Mouse (Mus musculus) liver, embryonic 15.5 days (tissue): ENCODE results near the gene Emb. TPM values are rescaled to one million over a fixed set of nuclear protein-coding genes. Genes with fewer than 3 reads are reported as not detected.

Source experiments
- ATAC-seq: fragments of 200-750 bp; cut with Nextera tagmentation; 2 replicates; pipeline ENCODE4 v1.8.0; 2017; ENCODE audit warnings: moderate number of reproducible peaks, mild to moderate bottlenecking, moderate library complexity; ENCODE audit not compliant: insufficient read depth
- H3K27ac ChIP-seq: fragments of 300-500 bp; sonication (generic); replicated peaks from 2 replicates; pipeline ENCODE4 v1.5.1; 2015; ENCODE audit warnings: mild to moderate bottlenecking, inconsistent platforms
- H3K27me3 ChIP-seq: fragments of 300-500 bp; sonication (generic); 2 replicates; pipeline ENCODE4 v1.6.1; 2015; ENCODE audit warnings: mild to moderate bottlenecking, inconsistent platforms
- H3K36me3 ChIP-seq: fragments of 300-500 bp; sonication (generic); replicated peaks from 2 replicates; pipeline ENCODE4 v1.6.1; 2015; ENCODE audit warnings: moderate library complexity, mild to moderate bottlenecking, inconsistent platforms
- H3K4me1 ChIP-seq: fragments of 300-500 bp; sonication (generic); replicated peaks from 2 replicates; pipeline ENCODE4 v1.6.1; 2015; ENCODE audit warnings: inconsistent platforms
- H3K4me2 ChIP-seq: fragments of 300-500 bp; sonication (generic); 2 replicates; pipeline ENCODE4 v1.6.1; 2015; ENCODE audit warnings: moderate library complexity, mild to moderate bottlenecking, inconsistent platforms
- H3K4me3 ChIP-seq: fragments of 300-500 bp; sonication (generic); replicated peaks from 2 replicates; pipeline ENCODE4 v1.5.1; 2015; ENCODE audit warnings: mild to moderate bottlenecking, inconsistent platforms
- H3K9ac ChIP-seq: fragments of 300-500 bp; sonication (generic); 2 replicates; pipeline ENCODE4 v1.6.1; 2015; ENCODE audit warnings: moderate library complexity, mild to moderate bottlenecking, inconsistent platforms
- H3K9me3 ChIP-seq: fragments of 300-500 bp; sonication (generic); replicated peaks from 2 replicates; pipeline ENCODE4 v1.6.1; 2016; ENCODE audit warnings: inconsistent platforms
- WGBS: fragments of 180-500 bp; shearing (Covaris S2); methylation state at CpG from one replicate; pipeline ENCODE4 v1.1.7; 2015; ENCODE audit warnings: mixed read lengths; ENCODE audit not compliant: insufficient replicate concordance; 5-methylcytosine and 5-hydroxymethylcytosine counted together
- polyA plus RNA-seq: library from polyadenylated mRNA; unstranded; fragments of >200 nt; fragmentation: Nextera tagmentation; extraction: Ambion mirVana; gene quantifications from 2 replicates; pipeline ENCODE4 v1.2.1, GENCODE M21; 2015

Gene Emb
- polyA plus RNA-seq, 1 experiment from 2014 or later, result 20.4 TPM

DNA sequence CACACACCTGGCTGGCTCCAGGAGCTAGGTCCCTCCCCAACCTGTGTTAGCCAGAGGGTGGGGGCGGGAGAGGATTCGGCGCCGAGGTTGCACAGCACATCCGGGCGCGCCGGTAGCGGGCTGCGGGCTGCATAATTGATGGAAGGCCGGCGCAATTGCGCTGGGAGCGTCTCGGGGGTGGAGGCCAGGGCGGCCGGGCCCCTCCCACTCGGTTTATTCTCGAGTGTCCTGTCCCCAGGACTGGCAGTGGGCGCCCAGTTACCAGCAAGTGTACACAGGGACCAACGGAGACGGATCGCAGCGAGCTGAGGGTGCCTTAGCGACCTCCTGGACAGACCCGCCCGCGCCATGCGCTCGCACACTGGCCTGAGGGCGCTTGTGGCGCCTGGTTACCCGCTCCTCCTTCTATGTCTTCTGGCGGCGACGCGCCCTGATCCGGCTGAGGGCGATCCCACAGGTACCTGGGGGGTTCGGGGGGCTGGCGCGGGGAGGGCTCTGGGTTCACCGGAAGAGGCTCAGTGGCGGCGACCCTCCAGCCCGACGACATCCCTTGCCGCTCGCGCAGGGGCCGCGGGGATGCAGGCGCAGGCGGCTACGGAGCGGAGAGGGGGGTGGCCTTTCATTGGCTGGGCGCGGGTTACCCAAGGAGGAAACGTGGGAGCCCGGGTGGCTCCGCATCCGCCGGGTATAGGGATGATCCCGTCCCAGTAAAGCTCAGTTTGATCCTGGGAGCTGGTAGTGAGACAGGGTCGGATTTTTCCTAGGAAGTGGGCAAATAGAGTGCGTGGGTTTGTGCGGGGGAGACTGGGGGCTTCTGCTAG lies 12.4 kb downstream of the Emb start, which contains the start of gene Gm17509:
Gene Gm17509, minus strand, starts transcription at position 575 of the 821 bp plus-strand sequence.
- Histone ChIP-seq H3K27me3 (peaks cover 40% of the 10 kb centered on the region), H3K4me2 (peak within 1 kb of the TSS; percentile 61), H3K4me3 (peak within 1 kb of the TSS; percentile 56), H3K9me3 (no peaks in the 10 kb centered on the region), H3K27ac (peak within 1 kb of the TSS; percentile 38), H3K9ac (no peak within 1 kb of the TSS), H3K4me1 (peaks cover 8% of the 10 kb centered on the region; the same call in 1 of the 2 replicates), H3K36me3 (no peaks in the 10 kb centered on the region)
- WGBS, result under 1% methylated on average over 65 of the region's 67 CpGs
- ATAC-seq, result peak; percentile 60

DNA sequence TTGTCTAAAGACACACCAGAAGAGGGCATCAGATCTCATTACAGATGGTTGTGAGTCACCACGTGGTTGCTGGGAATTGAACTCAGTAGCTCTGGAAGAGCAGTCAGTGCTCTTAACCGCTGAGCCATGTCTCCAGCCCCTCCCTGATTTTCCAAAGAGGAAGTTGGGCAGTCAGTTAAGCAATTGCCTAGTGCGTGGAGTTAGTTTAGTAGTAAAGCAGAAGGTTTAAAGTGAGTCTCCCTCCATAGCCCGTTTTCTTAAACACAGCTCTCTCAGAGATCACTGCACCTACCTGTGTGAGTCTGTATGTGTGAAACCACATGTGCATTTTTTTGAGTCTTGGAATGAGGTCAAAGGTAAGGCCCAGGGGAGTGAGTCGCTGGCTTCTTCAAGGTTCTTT lies 14.8 kb downstream of the Emb start:
- Histone ChIP-seq H3K4me2 (no peak overlapping the region), H3K27me3 (peaks cover 40% of the 10 kb centered on the region), H3K9me3 (no peaks in the 10 kb centered on the region), H3K36me3 (no peaks in the 10 kb centered on the region), H3K4me3 (no peak overlapping the region), H3K4me1 (0 out of 2 replicates have a peak, but pooled peaks cover 4% of the 10 kb centered on the region), H3K27ac (no peak overlapping the region), H3K9ac (no peak overlapping the region)
- 19% methylated on average over 5 of the region's 5 CpGs for WGBS
- ATAC-seq, result no peak

DNA sequence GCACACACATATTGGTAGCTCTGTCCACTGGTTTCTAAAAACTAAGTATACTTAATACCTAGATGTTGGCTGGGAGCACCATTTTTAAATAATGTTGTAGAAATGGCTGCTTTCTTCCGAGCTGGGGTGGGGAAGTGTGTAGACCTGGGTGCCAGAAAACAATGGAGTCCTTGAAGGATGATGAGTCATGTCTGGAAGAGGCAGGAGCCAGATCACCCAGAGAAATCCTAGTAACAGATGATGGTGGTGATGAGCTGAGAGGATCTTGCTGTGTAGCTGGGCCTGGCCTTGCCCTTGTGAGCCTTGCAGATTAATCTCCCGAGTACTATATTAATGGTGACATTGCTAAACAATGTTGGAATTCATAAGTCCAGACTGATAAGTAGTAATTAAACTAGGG lies 16.6 kb downstream of the Emb start:
- Histone ChIP-seq H3K36me3 (no peaks in the 10 kb centered on the region), H3K4me3 (no peak overlapping the region), H3K9me3 (no peaks in the 10 kb centered on the region), H3K27me3 (peaks cover 28% of the 10 kb centered on the region), H3K9ac (no peak overlapping the region), H3K4me1 (0 out of 2 replicates have a peak, but pooled peaks cover 4% of the 10 kb centered on the region), H3K27ac (no peak overlapping the region), H3K4me2 (no peak overlapping the region)
- no peak for ATAC-seq
- 49% methylated on average over 2 of the region's 2 CpGs for whole genome bisulfite sequencing

DNA sequence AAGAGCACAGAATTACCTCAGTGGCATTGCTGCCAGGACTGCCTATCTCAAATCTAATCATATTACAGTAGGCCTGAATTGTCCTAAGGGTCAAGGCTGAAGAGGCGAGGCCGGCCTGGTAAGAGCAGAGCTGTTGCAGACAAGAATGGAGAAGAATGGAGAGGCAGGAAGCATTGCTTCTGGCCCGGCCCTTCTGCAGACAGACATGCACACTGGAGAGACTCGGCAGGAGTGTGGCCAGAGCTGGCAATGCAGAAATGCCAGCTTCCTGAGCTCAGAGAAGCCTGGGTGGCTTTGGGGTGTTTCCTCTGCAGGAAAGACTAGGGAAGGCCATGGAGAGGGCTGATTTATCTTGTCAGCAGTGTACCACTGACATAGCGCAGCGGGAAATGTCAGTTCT lies 17.2 kb downstream of the Emb start:
- H3K36me3 ChIP-seq, result no peaks in the 10 kb centered on the region
- H3K9me3 ChIP-seq, result no peaks in the 10 kb centered on the region
- ATAC-seq, result no peak
- WGBS, result 39% methylated on average over 6 of the region's 6 CpGs
- H3K9ac ChIP-seq, result no peak overlapping the region
- H3K27ac ChIP-seq, result no peak overlapping the region
- H3K4me1 ChIP-seq, result 0 out of 2 replicates have a peak, but pooled peaks cover 4% of the 10 kb centered on the region
- no peak overlapping the region for H3K4me3 ChIP-seq
- H3K27me3 ChIP-seq, result peaks cover 21% of the 10 kb centered on the region
- H3K4me2 ChIP-seq, result no peak overlapping the region

DNA sequence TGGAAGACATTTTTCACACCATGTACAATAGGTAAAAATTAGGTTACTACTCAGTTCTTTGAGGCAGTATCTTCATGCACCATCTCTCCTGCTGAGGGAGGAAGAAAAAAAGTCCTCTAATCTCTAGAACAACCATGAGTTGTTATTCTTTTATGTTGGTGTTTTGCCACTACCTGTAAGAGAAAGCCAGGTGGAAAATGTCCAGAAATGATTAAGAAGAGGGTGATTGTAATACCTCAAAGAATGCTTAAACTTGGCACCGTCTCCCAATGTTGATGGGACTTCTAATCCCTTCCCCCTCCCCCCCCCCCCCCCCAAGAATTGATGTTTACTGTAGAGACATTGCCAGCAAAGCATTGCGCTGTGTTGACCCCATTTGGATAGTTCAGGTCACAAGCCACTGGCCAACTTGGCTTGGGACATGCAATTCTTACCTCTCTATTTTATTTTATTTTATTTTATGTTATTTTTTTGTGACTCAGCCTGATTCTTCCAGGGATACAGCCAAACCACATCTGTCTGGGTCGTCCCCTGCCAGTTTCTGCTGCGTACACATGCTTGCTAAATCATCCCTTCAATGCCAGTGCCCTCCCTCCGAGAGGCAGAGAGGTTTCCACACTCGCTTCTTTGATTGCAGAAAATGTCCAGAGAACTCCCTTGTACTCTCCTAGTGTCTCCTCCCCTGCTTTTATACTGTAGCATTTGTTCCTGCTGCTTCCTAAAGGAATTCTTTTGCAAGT lies 22.2 kb downstream of the Emb start:
- ATAC-seq, result no peak
- Histone ChIP-seq H3K9ac (no peak overlapping the region), H3K36me3 (no peaks in the 10 kb centered on the region), H3K4me3 (no peak overlapping the region), H3K9me3 (no peaks in the 10 kb centered on the region), H3K4me2 (no peak overlapping the region), H3K27ac (no peak overlapping the region), H3K27me3 (no peaks in the 10 kb centered on the region), H3K4me1 (no peaks in the 10 kb centered on the region)
- WGBS, result 65% methylated on average over 6 of the region's 6 CpGs

DNA sequence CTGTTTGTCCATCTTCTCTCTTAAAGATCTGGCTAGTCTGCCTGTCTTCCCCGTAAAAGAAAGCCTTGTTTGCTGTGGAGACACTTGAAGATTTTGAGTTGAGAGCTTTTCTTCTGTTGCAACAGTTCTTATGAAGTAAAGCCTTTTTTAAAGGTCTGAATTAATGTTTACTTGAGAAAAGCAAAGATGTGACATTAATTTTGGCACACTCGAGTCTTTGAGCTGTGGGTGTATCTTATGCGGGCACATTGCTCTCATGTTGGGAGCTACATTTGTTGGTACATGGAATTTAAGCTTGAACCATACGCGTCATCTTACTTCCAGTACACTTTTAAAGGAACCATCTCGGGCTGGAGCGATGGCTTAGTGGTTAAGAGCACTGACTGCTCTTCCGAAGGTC lies 25.5 kb downstream of the Emb start:
- Histone ChIP-seq H3K27me3 (no peaks in the 10 kb centered on the region), H3K9me3 (no peaks in the 10 kb centered on the region), H3K4me2 (no peak overlapping the region), H3K4me3 (no peak overlapping the region), H3K36me3 (no peaks in the 10 kb centered on the region), H3K9ac (no peak overlapping the region), H3K4me1 (0 out of 2 replicates have a peak, but pooled peaks cover 1% of the 10 kb centered on the region), H3K27ac (no peak overlapping the region)
- ATAC-seq, result no peak
- 70% methylated on average over 8 of the region's 8 CpGs for WGBS

DNA sequence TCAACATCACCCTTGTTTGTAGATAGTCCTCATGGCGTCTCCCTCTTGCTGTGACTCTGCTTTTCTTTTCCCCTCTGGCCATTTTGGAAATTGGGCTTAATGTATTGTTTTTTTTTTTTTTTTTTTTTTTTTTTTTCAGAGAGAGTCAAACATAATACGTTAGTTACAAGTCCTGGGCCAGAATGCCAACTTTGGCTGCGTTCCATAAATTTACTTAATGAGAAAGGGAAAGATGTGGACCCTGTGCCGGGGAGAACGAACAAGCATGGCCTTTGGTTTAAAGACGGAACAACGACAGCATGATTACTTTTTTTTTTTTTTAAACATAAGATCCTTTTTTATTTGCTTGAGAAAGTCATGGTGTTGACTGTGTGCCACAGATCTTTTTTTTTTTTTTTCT lies 26.1 kb downstream of the Emb start:
- Histone ChIP-seq H3K27ac (no peak overlapping the region), H3K9ac (no peak overlapping the region), H3K4me2 (no peak overlapping the region), H3K4me1 (0 out of 2 replicates have a peak, but pooled peaks cover 3% of the 10 kb centered on the region), H3K36me3 (no peaks in the 10 kb centered on the region), H3K9me3 (no peaks in the 10 kb centered on the region), H3K27me3 (no peaks in the 10 kb centered on the region), H3K4me3 (no peak overlapping the region)
- ATAC-seq, result no peak
- WGBS, result 70% methylated on average over 7 of the region's 7 CpGs

DNA sequence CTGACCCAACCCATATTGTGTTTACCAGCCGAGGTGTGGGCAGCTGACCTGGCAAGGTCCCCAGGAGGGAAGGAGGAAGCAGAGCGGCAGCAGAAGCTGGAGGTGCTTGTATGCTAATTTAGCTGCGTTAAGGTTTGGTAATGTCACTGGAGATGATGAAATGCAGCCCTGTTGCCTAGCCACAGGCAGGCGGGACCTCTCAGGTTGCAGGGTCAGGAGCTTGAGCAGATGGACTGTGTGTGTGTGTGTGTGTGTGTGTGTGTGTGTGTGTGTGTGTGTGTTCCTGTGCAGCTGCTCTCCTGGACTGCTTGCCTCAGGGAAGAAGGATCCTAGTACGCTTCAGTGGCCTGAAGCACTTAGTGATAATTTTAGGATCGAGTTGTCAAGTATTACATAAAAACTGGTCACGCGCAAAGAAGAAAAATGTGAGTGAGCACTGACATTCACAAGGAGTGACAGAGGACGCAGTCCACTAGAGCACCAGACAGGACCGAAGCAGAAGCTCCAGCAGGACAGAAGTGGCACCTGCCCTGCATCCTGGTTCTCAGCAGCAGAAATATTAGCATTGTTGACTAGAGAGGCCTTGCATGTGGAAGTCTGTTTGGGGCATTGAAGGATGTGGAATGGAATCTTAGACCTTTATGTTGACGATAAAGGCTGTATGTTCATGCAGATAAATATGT lies 27.3 kb downstream of the Emb start:
- no peaks in the 10 kb centered on the region for H3K36me3 ChIP-seq
- H3K27me3 ChIP-seq, result no peaks in the 10 kb centered on the region
- 53% methylated on average over 11 of the region's 11 CpGs for WGBS
- H3K4me2 ChIP-seq, result no peak overlapping the region
- ATAC-seq, result peak; percentile 64
- H3K4me3 ChIP-seq, result no peak overlapping the region
- H3K4me1 ChIP-seq, result 0 out of 2 replicates have a peak, but pooled peaks cover 3% of the 10 kb centered on the region
- H3K9me3 ChIP-seq, result no peaks in the 10 kb centered on the region
- no peak overlapping the region for H3K9ac ChIP-seq
- H3K27ac ChIP-seq, result no peak overlapping the region

DNA sequence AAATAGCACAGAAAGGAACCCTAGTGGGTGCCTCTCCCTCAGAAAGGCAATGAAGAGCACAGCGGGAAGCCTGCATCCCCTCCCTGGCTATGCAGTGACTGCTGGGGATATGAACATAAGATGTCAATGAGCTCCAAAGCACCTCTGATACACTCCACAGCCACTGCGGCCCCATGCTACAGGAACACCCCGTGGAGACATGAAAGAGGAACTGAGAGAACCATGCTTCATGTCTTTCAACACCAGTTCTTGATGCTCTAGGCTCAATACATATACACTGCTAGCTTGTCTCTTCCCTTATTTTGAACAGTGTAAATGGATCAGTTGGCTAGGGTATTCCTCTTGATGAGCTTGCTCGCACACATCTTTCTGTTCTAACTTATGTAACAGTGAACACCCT lies 28.8 kb downstream of the Emb start:
- WGBS, result 40% methylated on average over 4 of the region's 4 CpGs
- ATAC-seq, result no peak
- Histone ChIP-seq H3K4me1 (0 out of 2 replicates have a peak, but pooled peaks cover 3% of the 10 kb centered on the region), H3K4me3 (no peak overlapping the region), H3K36me3 (no peaks in the 10 kb centered on the region), H3K9me3 (no peaks in the 10 kb centered on the region), H3K27ac (no peak overlapping the region), H3K4me2 (no peak overlapping the region), H3K27me3 (no peaks in the 10 kb centered on the region), H3K9ac (no peak overlapping the region)

DNA sequence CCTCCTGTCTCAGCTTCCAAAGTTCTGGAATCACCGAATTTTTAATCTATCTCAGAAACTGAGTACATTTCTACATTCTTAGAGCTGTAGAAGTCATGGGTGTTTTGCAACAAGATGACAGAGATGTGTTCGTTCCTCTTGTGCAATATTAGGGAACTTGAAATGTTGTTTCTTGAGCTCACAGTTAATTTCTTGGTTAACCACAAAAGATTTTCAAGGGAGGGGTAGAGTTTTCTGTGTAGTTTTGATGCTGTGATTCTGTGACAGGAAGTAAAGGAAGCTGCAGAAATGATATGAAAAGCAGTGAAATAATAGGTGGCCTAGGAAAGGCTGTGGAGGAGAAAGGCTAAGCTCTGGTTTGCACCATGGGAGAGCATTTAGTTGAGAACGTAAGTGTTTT lies 33.7 kb downstream of the Emb start:
- H3K9me3 ChIP-seq, result no peaks in the 10 kb centered on the region
- no peaks in the 10 kb centered on the region for H3K27me3 ChIP-seq
- no peak overlapping the region for H3K4me3 ChIP-seq
- H3K4me2 ChIP-seq, result no peak overlapping the region
- ATAC-seq, result no peak
- 0 out of 2 replicates have a peak, but pooled peaks cover 3% of the 10 kb centered on the region for H3K4me1 ChIP-seq
- no peaks in the 10 kb centered on the region for H3K36me3 ChIP-seq
- no peak overlapping the region for H3K9ac ChIP-seq
- 29% methylated on average over 3 of the region's 3 CpGs for WGBS
- no peak overlapping the region for H3K27ac ChIP-seq

DNA sequence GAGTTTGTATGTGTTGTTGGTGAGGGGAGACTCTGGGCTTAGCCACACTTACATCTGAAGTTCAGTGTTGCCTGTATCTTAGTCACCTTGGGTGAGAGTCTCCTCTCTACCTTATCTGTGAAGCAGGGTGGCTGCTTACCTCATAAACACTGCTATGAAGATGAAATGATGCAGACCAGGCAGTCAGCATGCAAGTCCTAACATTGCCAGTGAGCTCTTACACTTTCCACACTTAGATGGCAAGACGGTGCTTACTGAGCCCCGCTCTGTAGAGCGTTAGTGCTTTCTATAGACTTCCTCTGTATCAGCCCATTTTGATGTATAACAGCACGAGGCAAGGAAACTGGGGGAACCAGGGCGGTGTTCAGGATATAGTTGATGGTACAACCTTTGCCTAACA lies 34.3 kb downstream of the Emb start:
- Histone ChIP-seq H3K36me3 (no peaks in the 10 kb centered on the region), H3K27ac (no peak overlapping the region), H3K27me3 (no peaks in the 10 kb centered on the region), H3K9me3 (no peaks in the 10 kb centered on the region), H3K4me1 (0 out of 2 replicates have a peak, but pooled peaks cover 3% of the 10 kb centered on the region), H3K4me3 (no peak overlapping the region), H3K9ac (no peak overlapping the region), H3K4me2 (no peak overlapping the region)
- ATAC-seq, result no peak
- WGBS, result 40% methylated on average over 5 of the region's 5 CpGs
